Mouse (Mus musculus) thymus, adult 2 months (tissue): ENCODE measurements around the gene Arid1a.

Experiments
- CTCF ChIP-seq: fragments of 200-500 bp; IDR thresholded peaks from 2 replicates; pipeline ENCODE4 v1.5.1; 2012; ENCODE audit warnings: mild to moderate bottlenecking, control low read depth, low read length, moderate library complexity, borderline replicate concordance; ENCODE audit not compliant: control insufficient read depth, poor library complexity, insufficient read depth; ENCODE audit errors: extremely low read depth
- POLR2A ChIP-seq: fragments of 200-500 bp; IDR thresholded peaks from 2 replicates; pipeline ENCODE4 v1.6.1; 2012; ENCODE audit warnings: mild to moderate bottlenecking, low read length, control low read depth, moderate library complexity; ENCODE audit not compliant: control insufficient read depth, poor library complexity, insufficient read depth; ENCODE audit errors: extremely low read depth

DNA sequence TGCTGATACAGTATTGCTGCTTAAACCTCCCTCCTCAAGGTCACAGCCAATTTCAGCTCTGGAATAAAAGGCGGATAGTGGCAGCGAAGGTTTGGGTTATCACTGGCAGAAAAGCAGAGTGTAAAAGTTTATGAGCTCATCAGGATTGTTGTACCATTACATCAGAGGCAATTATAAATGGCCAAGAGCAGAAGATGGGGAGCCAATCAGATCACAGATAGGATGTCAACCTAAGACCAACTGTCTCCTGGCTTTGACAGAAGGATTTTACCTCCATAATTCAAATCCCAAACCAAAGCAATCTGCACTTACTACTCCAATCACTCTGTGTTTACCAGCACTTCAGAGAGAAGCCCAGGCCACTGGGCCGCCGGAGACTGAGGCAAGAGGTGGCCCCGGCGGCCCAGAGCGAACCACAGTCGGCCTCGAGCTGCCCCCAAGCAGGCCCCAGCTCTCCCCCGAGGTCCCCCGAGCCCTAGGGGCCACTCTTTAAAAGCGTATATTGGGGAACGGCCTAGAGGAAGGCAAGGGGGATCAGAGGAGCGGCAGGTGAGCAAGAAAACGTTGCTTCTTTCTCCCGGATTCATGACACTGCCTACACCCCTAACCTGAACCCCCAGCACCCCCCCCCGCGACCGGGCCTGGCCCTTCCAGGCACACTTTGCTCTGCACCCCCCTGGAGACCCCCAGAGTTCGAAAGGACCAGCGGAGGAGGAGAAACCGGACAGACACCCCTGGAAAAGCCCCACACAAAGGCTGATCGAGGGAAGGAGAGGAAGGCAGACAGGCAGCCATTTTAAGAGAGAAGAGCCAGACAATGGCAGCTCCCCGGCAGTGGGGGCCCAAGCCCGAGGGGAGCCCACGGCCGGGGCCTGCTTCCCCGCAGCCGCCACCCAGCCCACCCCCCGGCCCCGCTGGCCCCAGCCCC lies 4.8 kb downstream of the Arid1a start:
- no peak for TF ChIP-seq POLR2A
- TF ChIP-seq CTCF = 0 out of 2 replicates have a peak, but pooled peaks have one; percentile 20
